ENCODE assay signal across 7 mouse cellular contexts in the genomic region with DNA sequence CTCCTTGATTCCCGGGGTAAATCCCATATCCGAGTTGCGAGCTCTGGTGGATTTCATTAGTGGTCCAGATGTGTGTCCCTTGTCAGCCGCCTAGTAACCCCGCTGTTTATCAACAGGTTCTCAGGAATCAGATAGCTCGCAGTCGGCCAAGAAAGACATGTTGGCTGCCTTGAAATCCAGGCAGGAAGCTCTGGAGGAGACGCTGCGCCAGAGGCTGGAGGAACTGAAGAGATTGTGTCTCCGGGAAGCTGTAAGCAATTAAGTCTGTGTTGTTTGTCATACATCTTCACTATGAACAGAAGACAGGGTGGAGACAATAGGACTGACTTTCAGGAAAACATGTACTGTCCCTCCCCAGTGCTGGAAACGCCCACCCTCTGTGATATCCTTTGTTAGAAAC.
A peak's percentile ranks its signal among the peaks of the same experiment; 100 is the strongest.
DNase-seq lines count a peak whose midpoint lies in the region; ATAC-seq and TF ChIP-seq lines count a peak whose summit lies in the region.

No protein-coding gene starts in this region.

- peaks cover 70% of the 10 kb centered on the region for H3K4me1 ChIP-seq in embryonic facial prominence, embryonic 10.5 days
- no peaks in the 10 kb centered on the region; the same call in 1 of the 2 replicates for H3K4me1 ChIP-seq in hindbrain, embryonic 14.5 days (replicated peaks; ENCODE audit: control insufficient read depth, insufficient read depth, low read length)
- H3K4me1 ChIP-seq in limb, embryonic 14.5 days (ENCODE audit: control insufficient read depth, insufficient read depth, low read length), result peaks cover 58% of the 10 kb centered on the region

- peaks cover 82% of the 10 kb centered on the region for H3K36me3 ChIP-seq in embryonic facial prominence, embryonic 10.5 days (replicated peaks)
- H3K36me3 ChIP-seq in hindbrain, embryonic 14.5 days (replicated peaks; ENCODE audit: control insufficient read depth, insufficient read depth), result peaks cover 58% of the 10 kb centered on the region
- H3K36me3 ChIP-seq in limb, embryonic 14.5 days (ENCODE audit: control insufficient read depth, insufficient read depth, low read length), result peaks cover 53% of the 10 kb centered on the region

- no peak overlapping the region for H3K4me2 ChIP-seq in hindbrain, embryonic 14.5 days (replicated peaks)
- no peak overlapping the region for H3K4me2 ChIP-seq in limb, embryonic 14.5 days (replicated peaks; ENCODE audit: low read depth, low read length, severe bottlenecking)

- H3K9ac ChIP-seq in hindbrain, embryonic 14.5 days, result no peak overlapping the region
- no peak overlapping the region for H3K9ac ChIP-seq in limb, embryonic 14.5 days (ENCODE audit: low read depth, low read length, severe bottlenecking)

- no peak for ATAC-seq in hindbrain, embryonic 14.5 days (ENCODE audit: low FRiP score)
- peak; percentile 21; the same call in 1 of the 2 replicates for ATAC-seq in limb, embryonic 14.5 days (ENCODE audit: low FRiP score, low read depth)
- ATAC-seq in granulocyte monocyte progenitor cell, adult 5-6 weeks (replicated peaks; ENCODE audit: poor library complexity, severe bottlenecking), result no peak
- no peak for ATAC-seq in monocyte, adult 5-6 weeks (replicated peaks; ENCODE audit: insufficient number of reproducible peaks, low FRiP score, low TSS enrichment, poor library complexity, severe bottlenecking)

- peak overlapping the region; percentile 84 for H3K27ac ChIP-seq in embryonic facial prominence, embryonic 10.5 days (replicated peaks)
- 0 out of 2 replicates have a peak overlapping the region, but pooled peaks have one; percentile 34 for H3K27ac ChIP-seq in hindbrain, embryonic 14.5 days
- H3K27ac ChIP-seq in limb, embryonic 14.5 days (replicated peaks; ENCODE audit: low read depth, low read length), result no peak overlapping the region; the same call in none of the 2 replicates

- DNase-seq in MN1 (ENCODE audit: low spot score), result peak; percentile 52
- peak; percentile 56 for DNase-seq in embryonic facial prominence, embryonic 10.5 days (ENCODE audit: low spot score)
- DNase-seq in hindbrain, embryonic 14.5 days (ENCODE audit: low spot score), result no peak
- peak; percentile 67 for DNase-seq in limb, embryonic 14.5 days (ENCODE audit: low spot score)
- no peak for DNase-seq in left cerebral cortex, postnatal 25 days (ENCODE audit: low spot score in 2 of 2)

- H3K9me3 ChIP-seq in embryonic facial prominence, embryonic 10.5 days, result no peaks in the 10 kb centered on the region
- H3K9me3 ChIP-seq in hindbrain, embryonic 14.5 days (ENCODE audit: control insufficient read depth, low read length), result no peaks in the 10 kb centered on the region
- no peaks in the 10 kb centered on the region for H3K9me3 ChIP-seq in limb, embryonic 14.5 days (ENCODE audit: control insufficient read depth, low read length)

- intact Hi-C loops in left cerebral cortex, postnatal 25 days (cut with DNase I), result no loop called here

- H3K27me3 ChIP-seq in embryonic facial prominence, embryonic 10.5 days (replicated peaks; ENCODE audit: low read depth, poor library complexity, severe bottlenecking), result no peaks in the 10 kb centered on the region
- no peaks in the 10 kb centered on the region for H3K27me3 ChIP-seq in hindbrain, embryonic 14.5 days (ENCODE audit: control insufficient read depth, insufficient read depth, low read length)
- no peaks in the 10 kb centered on the region for H3K27me3 ChIP-seq in limb, embryonic 14.5 days (ENCODE audit: control insufficient read depth, insufficient read depth, low read length)

- 38% methylated on average over 11 of the region's 11 CpGs for WGBS in embryonic facial prominence, embryonic 10.5 days
- WGBS in hindbrain, embryonic 14.5 days, result 62% methylated on average over 11 of the region's 11 CpGs
- WGBS in limb, embryonic 14.5 days, result 30% methylated on average over 11 of the region's 11 CpGs

- 0 out of 2 replicates have a peak overlapping the region, but pooled peaks have one; percentile 6 for H3K4me3 ChIP-seq in embryonic facial prominence, embryonic 10.5 days
- no peak overlapping the region for H3K4me3 ChIP-seq in hindbrain, embryonic 14.5 days (replicated peaks; ENCODE audit: low read length)
- H3K4me3 ChIP-seq in limb, embryonic 14.5 days (replicated peaks; ENCODE audit: low read length), result no peak overlapping the region

- no peak for TF ChIP-seq POLR2A in limb, embryonic 14.5 days (IDR thresholded peaks at IDR 0.05; ENCODE audit: borderline replicate concordance, extremely low read depth, insufficient read depth, insufficient read length)

Comparison
In these comparisons a context has a peak if more than half of its experiments do, and no peak if none do; other contexts are left out.
1. DNase-seq: peak in MN1 (single experiment), embryonic facial prominence, embryonic 10.5 days (single experiment) and limb, embryonic 14.5 days (single experiment); none in hindbrain, embryonic 14.5 days (single experiment) and left cerebral cortex, postnatal 25 days (0 of 2).